Mouse (Mus musculus) frontal cortex, postnatal 25 days (tissue): ENCODE data around the gene Slc22a7.

ENCODE experiments used
- DNase-seq, 2 experiments: peaks; one replicate each; pipeline ENCODE4 v3.0.0; 2022; ENCODE audit warnings: low spot score in 2 of 2

The Slc22a7 gene

GRCm38 (mm10) chr17:46438298-46438873 lies at the start of gene Slc22a7:
Gene Slc22a7 (minus strand): TSS chr17:46438457.
- no peak for DNase-seq

GRCm38 (mm10) chr17:46487431-46487830 lies 49.2 kb upstream of the Slc22a7 start, which contains the start of gene Ttbk1:
Gene Ttbk1 (minus strand): TSS chr17:46487675.
- peak in 1 of 2 experiments; percentile 44 for DNase-seq

GRCm38 (mm10) chr17:46486995-46487394 lies 48.7 kb upstream of the Slc22a7 start:
- DNase-seq = no peak

GRCm38 (mm10) chr17:46484461-46484875 lies 46.2 kb upstream of the Slc22a7 start:
- no peak for DNase-seq

- no peak for DNase-seq
Observed at GRCm38 (mm10) chr17:46484021-46484431, 45.8 kb upstream of the Slc22a7 start.

GRCm38 (mm10) chr17:46483561-46484001 lies 45.3 kb upstream of the Slc22a7 start:
- peak; percentile 21 to 46 for DNase-seq

GRCm38 (mm10) chr17:46477286-46477685 lies 39.0 kb upstream of the Slc22a7 start:
- no peak for DNase-seq

- no peak for DNase-seq
Observed at GRCm38 (mm10) chr17:46476601-46477000, 38.3 kb upstream of the Slc22a7 start.

GRCm38 (mm10) chr17:46467830-46468229 lies 29.6 kb upstream of the Slc22a7 start:
- DNase-seq = no peak

GRCm38 (mm10) chr17:46462226-46462625 lies 24.0 kb upstream of the Slc22a7 start:
- DNase-seq = no peak

- DNase-seq = no peak
Observed at GRCm38 (mm10) chr17:46461347-46461746, 23.1 kb upstream of the Slc22a7 start.

GRCm38 (mm10) chr17:46460673-46461072 lies 22.4 kb upstream of the Slc22a7 start:
- no peak for DNase-seq

GRCm38 (mm10) chr17:46458439-46458838 lies 20.2 kb upstream of the Slc22a7 start:
- DNase-seq = no peak

GRCm38 (mm10) chr17:46457791-46458190 lies 19.5 kb upstream of the Slc22a7 start:
- DNase-seq = no peak

- no peak for DNase-seq
Observed at GRCm38 (mm10) chr17:46455110-46455691, 16.9 kb upstream of the Slc22a7 start.

- DNase-seq = no peak
Observed at GRCm38 (mm10) chr17:46454539-46454938, 16.3 kb upstream of the Slc22a7 start.

- DNase-seq = no peak
Observed at GRCm38 (mm10) chr17:46453970-46454411, 15.7 kb upstream of the Slc22a7 start.

- no peak for DNase-seq
Observed at GRCm38 (mm10) chr17:46453302-46453948, 15.2 kb upstream of the Slc22a7 start.

GRCm38 (mm10) chr17:46452683-46453082 lies 14.4 kb upstream of the Slc22a7 start:
- DNase-seq = no peak

- no peak for DNase-seq
Observed at GRCm38 (mm10) chr17:46446264-46446663, 8.0 kb upstream of the Slc22a7 start.

GRCm38 (mm10) chr17:46444839-46445579 lies 6.8 kb upstream of the Slc22a7 start:
- no peak for DNase-seq

GRCm38 (mm10) chr17:46439176-46439575 lies 919 bp upstream of the Slc22a7 start:
- DNase-seq = no peak
